Mouse (Mus musculus): ENCODE measurements around the gene Nmur1.
A peak's percentile ranks its signal among the peaks of the same experiment; 100 is the strongest.

Nmur1 gene

DNA sequence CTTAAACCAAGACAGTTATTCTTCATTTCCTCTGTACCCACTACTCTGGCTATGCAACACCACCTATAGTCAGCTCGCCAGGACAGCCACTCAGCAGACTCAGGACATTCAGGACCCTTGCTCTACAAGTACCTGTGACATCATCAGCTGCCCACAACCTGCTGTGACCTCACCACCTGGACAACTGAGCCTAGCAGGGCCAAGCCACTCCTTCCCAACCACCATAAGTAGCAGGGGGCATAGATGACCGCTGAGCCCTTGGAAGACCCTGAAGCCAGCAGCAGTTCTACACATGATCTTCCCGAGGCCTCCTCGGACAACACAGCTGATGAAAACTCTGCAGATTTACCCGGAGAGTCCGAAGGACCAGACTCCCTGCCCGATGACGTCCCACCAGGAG is at the start of gene Nmur1, which contains the start of gene Tex44:
Gene Nmur1, minus strand, starts transcription at position 101 of the 400 bp plus-strand sequence.
Gene Tex44, plus strand, starts transcription at position 202 of the 400 bp plus-strand sequence.
- no peak for DNase-seq

DNA sequence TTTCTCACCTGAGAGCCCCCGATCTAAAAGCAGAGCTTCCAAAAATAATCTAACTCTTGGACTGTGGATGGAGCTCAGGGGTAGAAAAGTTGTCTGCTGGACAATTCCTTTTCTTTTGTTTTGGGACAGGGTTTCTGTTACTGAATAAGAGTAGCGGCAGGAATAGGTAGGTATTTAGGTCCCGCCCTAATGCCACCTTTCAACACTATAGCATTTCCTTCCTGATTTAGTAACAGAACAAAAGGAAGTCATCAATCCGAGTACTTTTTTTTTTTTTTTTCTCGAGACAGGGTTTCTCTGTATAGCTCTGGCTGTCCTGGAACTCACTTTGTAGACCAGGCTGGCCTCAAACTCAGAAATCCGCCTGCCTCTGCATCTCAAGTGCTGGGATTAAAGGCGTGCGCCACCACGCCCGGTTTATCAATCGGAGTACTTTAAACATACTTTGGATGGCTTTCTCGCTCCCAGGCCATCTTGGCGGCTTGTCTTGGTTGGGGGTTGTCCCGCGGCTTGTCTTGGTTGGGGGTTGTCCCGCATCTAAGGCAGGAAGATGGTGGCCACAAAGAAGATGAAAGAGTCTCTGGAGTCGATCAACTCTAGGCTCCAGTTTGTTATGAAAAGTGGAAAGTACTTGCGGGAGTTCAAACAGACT is 47.2 kb upstream of the Nmur1 start:
- DNase-seq, result no peak

DNA sequence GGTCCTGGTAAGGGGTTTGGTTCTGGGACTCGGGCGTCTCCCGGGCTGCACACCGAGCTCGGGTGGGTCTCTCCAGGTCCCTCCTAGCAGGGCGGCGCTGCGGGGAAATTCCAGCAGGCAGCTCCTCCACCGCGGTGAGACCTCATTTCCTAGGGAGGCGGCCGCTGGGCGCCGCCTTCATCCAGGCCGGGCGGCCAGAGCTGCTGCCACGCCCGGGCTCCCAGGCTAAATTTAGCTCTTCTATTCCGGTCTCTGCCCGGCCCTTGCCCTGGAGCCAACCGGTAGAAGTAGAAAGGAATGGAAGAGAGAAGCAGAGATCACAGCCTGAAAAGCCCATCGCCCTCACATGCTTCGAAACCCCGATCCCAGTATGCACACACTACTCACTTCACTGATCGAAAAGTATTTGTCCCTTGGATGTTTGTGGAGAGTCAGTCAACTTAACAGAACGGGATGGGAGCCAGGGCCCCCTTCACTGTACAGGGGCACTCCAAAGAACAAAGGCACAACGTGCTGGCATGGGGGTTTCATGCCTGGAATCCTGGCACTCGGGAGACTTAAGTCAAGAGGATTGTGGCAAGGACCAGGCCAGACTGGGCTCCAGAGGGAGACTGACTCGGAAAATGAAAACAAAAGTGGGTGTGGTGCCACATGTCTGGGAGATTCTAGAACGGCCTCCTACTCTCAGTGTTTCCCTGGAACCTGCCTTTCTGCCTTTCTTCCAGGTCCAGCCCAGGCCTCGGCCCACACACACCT is 46.3 kb upstream of the Nmur1 start:
- peak; percentile 55 to 57 for DNase-seq

DNA sequence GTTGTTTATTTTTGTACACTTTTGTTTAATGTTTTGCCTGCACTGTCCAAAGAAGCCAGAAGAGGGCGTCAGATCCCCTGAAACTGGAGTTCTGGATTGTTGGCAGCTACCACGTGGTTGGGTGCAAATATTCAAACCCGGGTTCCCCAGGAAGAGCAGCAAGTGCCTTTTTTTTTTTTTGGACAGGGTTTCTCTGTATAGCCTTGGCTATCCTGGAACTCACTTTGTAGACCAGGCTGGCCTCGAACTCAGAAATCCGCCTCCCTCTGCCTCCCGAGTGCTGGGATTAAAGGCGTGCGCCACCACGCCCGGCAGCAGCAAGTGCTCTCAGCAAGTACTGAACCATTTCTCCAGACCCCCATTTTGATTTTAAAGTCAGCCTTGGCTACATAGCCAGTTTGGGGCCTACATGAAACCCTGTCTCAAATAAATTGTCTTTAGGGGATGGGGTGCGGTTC is 45.5 kb upstream of the Nmur1 start:
- peak; percentile 42 to 62 for DNase-seq

DNA sequence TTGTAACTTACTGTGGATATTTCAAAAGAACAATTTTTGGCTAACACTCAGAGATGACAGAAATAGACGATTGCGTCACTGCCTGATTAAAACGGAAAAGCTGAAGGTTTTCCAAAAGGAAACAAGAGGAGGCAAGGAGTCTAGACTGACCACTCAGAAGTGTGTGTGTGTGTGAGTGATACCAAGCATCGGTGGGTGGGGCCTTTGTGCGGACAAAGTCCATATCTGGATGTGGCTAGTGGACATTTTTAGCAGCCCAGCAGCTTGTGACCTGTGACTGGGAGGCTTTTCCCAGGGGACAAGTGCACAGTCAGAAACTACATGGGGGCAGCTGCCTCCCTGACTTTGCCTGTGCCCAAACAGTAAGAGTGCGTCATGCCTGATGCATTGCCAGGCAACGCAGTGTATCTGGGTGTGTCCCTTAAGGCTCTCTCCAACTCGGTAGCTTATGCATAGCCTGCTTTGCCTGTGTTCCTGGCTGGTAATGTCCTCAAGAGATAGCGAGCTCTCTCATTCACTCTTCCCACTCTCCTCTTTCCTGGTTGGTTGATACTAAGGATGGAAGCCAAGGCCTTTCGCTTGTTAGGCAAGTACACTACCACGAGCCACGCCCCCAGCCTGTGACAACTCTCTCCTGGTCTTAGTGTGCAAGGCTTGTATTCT is 44.6 kb upstream of the Nmur1 start:
- peak; percentile 23 to 28 for DNase-seq

DNA sequence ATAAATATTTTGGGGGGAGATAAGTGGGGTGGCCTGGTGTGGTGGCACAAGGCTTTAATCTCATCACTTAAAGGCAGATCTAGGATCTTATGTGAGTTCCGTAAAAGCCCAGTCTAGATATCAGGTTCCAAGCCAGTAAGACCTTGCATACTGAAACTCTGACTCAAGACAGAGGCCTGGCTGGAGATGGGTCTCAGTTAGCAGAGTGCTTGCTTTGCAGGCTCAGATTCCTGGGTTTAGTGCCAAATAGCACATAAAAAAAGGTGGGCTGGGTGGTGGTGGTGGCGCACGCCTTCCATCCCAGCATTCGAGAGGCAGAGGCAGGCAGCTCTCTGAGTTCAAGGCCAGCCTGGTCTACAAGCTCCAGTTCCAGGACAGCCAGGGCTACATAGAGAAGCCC is 43.8 kb upstream of the Nmur1 start:
- no peak for DNase-seq

DNA sequence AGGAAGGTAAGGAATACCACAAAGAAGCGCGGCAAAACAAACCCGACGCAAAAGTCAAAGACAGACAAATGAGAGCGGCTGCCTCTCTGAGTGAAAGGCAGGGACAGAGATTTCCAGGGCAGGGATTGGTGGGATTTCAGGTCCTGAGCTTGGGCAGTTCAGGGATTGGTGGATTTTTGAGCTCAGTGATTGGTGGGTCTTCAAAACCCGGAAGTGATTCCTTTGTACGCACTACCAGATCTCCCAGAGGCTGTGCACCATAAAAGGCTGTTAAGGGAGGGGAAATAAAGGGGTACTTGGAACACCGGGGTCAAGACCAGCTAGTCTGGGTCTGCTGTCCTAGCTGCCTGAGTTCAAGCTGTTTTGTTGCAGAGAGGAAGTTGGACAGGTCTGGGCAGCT is 41.4 kb upstream of the Nmur1 start:
- no peak for DNase-seq

DNA sequence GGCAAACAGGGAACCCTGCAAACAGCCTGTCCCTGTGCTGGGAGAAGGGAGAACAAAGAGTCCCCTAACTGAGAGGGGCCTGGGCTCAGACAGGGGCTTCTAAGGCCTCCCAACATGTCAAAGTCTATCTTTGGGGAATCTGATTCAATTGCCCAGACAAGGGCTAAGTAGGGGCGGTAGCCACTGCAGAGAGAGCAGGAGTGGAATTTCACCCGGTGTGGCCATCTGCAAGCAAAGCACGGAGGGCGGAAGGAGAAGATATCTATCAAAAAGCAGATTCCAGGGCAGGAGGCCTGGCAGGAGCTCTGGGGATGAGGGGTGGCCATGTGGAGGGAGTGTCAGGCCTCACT is 38.8 kb upstream of the Nmur1 start:
- no peak for DNase-seq

DNA sequence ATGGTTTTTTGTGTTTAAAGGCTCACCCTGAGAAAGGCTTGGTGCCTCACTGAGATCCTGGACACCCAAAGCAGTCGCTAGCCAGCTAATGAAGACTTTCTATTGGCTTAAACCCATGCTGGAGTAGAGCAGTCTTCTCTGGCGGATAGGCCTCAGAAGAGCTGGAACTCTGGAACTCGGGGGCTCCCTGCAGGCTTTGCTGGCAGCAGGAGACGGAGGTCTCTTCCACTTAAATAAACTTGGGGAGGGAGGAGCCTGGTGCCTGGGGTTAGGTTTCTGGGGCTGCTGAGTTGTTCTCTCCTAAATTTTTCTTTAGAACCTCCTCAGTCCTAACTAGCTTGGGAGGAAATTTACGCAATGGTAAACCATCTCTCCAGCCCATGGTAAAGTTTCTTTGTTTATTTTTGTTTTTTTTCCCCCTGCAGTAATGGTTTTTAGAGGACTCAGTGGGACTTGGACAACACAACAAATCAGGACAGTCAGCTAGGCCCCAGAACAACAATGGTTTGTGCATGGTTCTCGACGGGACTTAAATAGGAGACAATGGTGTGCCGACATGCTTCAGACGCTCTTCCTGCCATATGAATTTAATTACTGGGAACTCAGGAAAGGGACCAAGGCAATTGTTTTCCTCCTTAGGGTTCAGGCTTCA is 38.3 kb upstream of the Nmur1 start:
- peak in 1 of 2 experiments; percentile 30 for DNase-seq

DNA sequence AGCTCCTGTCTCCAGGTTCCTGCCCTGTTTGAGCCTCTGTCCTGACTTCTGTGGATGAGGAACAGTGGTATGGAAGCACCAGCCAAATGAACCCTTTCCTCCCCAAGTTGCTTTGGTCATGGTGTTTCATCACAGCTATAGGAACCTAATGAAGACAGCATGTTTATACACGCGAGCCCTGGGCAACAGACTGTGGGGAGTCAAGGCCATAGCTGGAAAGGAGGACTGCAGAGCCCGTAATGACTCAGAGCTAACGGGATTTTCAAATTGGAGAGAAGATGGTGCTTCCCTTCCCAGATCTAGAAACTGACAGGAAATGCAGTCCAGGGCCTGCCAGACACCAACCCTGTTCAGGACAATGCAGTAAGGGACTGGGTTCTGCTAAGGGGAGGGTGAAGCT is 33.3 kb upstream of the Nmur1 start:
- no peak for DNase-seq

DNA sequence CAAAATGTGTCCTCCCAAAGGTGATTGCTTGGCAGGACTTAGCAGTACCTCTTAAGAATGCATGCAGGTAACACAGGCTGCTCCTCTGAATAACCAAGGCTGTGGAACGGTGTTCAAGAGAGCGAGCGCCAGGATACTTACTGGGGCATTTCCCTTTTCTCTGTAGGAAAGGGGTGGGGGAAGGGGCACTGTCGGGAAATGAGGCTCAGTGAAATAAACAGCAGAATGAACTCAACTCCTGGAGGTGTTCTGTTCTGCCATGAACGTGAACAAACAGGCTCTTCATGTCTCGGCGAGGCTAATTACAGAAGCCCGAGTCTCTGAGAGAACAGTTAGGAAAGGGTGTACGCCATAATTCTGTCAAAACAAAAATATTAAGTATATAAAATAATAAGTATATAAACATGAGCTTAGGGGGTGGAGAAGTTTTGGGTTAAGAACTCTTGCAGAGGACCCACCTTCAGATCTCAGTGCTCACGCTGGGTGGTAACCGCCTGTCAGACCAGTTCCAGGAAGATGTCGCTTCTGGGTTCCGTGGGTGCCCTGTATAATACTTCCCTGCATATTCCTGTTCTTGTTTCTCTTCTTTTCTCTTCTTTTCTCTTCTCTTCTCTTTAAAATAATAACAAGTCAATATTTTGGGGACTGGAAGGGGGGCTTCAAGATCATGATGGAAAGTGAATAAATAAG is 31.0 kb upstream of the Nmur1 start:
- no peak for DNase-seq

DNA sequence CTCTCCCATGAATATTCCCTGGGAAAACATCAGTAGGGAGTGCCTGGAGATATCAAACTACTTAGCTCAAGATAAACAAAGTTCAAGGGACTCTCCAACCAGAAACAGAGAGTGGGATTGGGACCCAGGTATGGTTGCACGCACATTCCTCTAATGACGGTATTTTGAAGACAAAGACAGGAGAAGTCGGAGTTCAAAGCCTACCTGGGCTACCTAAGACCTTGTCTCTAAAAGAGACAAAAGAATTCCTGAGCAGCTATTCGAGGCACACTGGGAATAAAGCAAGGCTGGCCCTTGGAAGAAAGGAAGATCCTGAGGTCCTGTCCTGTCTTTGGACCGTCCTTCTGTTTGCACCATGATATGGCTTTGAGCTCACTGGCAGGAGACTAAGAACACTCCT is 26.7 kb upstream of the Nmur1 start:
- DNase-seq, result no peak

DNA sequence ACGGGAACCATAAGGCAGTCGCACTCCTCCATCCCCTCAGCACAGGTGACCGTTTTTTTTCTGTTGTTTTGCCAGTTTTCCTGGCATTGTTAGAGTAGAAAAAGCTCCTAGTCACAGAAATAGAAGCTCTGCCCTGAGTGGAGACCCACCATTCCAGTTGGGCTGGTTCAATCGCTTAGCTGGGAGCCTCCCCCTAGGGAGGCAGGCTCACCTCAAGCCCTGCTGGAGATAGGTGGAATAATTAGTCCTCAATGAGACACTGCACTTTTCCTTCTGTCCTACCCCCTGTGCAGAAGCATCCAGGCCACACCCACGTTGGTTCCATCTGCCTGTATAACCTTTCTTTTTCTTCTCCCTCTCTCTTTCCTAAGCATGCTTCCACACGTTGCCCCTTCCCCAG is 23.9 kb upstream of the Nmur1 start:
- DNase-seq, result peak in 1 of 2 experiments; percentile 2

DNA sequence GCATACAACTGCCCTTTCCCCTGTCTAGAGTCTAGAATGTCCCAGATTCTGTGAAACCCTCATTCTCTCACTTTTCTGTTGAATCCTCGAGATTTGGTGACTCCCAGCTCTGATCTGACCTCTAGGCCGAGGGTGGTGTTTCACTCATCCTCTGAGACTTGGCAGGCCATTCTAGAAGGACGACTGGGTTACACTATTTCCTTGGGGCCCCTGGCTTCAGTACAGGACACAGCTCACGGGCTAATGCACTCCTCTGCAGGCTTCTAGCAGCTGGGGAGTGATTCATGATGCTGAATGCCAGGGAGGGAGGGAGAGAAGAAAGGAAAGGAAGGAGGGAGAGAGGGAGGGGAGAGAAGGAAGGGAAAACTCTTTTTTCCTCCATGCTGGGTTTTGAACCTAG is 22.2 kb upstream of the Nmur1 start:
- peak; percentile 21 to 25 for DNase-seq

DNA sequence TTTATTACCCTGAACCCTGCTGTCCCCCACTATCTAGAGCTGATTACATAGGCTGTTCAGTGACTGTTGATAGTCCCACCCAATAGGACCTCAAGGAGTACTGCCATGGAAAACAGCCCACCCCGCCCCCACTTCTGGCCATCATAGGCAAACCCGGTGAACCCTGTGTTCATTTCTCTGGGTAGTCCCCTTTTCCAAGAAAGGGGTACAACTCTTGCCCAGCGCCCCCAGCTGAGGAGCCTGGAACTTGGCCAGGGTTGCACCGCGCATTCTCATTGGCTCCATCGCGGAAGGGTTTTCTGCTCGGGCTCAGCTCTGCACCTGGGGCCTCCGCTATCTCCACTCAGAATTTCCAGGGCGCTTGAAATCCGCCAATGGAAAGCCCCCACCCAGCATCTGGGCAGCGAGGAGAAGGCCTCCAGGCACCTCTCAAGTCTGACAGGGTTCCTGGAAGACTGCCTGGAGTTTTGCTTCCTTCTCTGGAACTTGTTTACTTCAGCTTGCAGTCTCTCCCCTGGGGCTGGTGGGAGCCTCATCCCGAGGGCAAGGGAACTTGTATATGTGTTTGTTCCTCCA is 21.7 kb upstream of the Nmur1 start:
- DNase-seq, result peak; percentile 80 to 81

DNA sequence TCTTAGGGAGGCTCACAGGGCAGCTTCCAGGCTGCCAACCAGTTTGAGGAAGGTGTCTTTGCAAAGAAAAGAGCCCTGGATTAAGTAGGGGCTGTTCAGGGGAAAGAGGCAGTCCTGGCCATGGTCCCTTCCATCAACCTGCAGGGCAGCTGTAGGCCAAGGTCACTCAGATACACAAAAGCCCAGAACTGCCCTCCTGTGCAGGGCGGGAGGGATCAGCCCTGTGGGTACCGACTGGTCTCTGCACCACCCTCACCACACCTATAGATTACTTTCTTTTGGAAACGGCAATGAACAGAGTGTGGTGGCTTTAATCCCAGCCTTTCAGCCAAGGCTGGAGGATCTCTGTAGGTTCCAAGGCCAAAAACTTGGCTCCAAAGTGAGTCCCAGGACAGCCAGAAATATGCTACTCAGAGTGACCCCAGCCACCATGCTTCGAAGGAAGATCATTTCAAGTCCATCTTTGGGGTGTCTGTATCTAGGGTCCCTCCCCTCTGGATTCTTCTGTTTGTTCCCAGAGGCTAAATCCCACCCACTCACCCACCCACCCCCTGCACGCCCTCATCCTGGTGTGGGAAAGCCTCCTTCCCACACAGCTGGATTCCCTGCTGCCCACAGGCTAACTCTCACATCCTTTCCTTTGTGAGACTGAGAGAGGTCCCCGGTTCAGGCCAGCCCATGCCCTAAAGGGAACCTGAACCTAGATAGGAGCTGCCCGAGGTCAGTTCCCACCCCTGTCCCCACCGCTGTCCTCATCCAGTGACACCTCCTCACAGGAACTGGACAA is 17.6 kb upstream of the Nmur1 start:
- peak; percentile 22 to 34 for DNase-seq

DNA sequence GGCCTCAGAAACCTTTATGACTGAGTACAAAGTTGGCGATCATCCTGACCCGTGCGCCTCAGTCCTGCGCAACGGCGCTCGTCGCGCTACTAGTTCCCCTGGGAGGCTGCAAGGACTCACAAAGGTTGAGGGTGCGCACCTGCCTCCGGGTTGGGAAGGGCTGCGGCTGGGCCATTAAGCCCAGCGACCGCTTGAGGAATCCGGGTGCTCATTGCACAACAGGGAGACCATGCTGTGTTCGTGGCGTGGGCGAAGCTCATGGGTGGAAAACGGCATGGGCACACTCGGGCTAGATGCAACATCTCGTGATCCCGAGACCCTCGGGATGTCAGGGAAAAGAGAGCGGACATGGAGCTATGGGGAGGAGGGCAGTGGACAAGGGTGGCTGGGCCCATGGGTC is 16.8 kb upstream of the Nmur1 start:
- no peak for DNase-seq

DNA sequence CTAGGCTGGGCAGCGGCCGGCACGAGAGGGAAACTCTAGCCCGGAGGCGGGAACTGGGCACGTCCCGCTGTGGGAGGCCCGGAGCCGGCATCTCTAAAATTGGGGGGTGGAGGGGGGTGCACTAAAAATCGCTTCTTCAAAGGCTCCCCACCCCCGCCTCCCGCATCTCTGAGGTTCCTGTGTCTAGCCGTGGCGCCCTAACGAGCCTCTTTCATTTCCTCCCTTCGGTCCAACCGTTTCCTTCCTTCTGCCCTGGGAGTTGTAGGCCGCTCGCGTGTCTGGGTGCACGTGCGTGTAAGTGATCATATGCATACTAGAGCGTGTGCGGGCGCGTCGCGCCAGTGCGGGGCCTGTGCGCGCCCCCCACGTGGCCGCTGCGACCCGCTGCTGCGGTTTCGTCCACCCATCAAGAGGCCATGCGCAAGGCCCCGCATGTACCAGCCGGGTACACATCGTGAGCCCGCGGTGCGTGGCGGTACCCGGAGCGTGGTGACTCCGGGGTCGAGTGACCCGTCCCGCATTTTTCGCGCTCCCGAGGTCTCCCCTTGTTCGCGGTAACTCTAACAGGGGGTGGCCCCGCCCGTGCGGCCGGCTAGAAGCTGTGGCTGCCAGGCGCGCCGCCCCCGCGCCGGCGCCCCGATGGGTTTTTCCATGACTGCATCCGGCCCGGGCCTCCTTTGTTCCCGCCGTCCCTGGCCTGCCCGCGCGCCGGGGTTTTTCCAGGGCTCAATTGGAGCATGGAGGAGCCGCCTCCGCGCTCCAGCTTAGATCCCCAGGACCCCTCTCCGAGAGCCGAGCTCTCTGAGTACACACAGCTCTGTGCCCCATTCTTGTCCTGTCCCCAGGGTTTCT is 16.2 kb upstream of the Nmur1 start:
- DNase-seq, result peak; percentile 88 to 91

DNA sequence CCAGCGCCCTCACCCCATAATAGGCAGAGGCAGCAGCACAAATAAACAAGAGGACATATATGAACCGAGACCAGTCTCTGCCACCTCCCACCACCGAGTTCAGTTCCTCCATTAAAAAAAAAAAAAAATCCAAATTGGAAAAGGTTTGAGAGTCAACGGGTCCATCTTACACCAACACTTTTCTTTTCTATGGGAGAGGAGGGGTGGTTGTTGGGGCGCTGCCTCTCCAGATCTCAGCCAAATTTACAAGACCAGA is 15.6 kb upstream of the Nmur1 start:
- DNase-seq, result no peak

DNA sequence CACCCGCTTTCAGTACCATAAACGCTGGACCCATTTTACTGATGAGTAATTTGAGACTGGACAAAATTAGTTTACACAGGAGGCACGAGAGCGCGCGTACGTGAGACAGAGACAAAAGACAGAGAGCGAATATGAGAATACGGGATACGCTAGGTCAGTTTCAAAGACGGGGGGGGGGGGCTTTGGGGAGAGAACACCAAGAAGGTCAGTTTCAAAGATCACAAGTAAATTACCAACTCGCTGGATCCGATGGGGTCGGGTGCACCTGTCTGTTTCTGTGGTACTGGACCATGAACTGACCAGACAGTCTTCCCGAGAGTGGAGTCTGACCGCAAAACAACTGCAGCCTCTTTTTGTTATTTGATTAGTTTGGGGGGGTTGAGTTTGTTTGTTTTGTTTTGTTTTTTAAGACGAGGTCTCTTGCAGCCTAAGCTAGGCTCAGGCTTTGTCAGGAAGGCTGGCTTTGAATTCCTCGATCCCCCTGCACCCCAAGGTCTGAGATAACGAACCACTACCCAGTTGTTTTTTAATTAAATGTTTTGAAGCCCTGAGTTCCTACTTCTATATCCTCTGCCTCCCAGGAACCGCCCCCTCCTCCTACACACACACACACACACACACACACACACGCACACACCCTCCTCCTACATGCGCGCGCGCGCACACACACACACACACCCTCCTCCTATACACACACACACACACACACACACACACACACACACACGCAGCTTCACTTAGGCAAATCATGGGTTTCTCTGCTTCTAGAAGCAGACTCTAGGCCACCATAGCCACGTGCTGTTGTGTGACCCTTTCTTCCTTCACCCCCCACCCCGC is 15.1 kb upstream of the Nmur1 start:
- DNase-seq, result peak; percentile 78

Measured in cerebellum, postnatal 10 days (tissue).